Mouse (Mus musculus) hematopoietic multipotent progenitor cell, adult 10-12 weeks (in vitro differentiated cells): ENCODE results near the gene Wdr75. TPM values are rescaled to one million over a fixed set of nuclear protein-coding genes. Genes with fewer than 3 reads are reported as not detected.

Source experiments
- polyA plus RNA-seq: library from polyadenylated mRNA; stranded (reverse); fragments of >175 nt; gene quantifications from 2 replicates; pipeline ENCODE4 v1.2.3, GENCODE M21; 2012; ENCODE audit warnings: low replicate concordance

Gene Wdr75
- 4.8 and 11.6 TPM in 2 replicates for polyA plus RNA-seq

GRCm38 (mm10) chr1:45794969-45795908, at the start of gene Wdr75:
TSS of gene Wdr75 (plus strand) at chr1:45795166.

Other genes starting within 250 kb of the Wdr75 start
- not detected in 2 replicates for gene Gm5269, start 95.1 kb downstream of the Wdr75 start, polyA plus RNA-seq
- gene Slc40a1, start 131.4 kb downstream of the Wdr75 start, polyA plus RNA-seq: 38.2 and 43.1 TPM in 2 replicates